Mouse (Mus musculus): ENCODE measurements around the gene Slc9a2.

DNA sequence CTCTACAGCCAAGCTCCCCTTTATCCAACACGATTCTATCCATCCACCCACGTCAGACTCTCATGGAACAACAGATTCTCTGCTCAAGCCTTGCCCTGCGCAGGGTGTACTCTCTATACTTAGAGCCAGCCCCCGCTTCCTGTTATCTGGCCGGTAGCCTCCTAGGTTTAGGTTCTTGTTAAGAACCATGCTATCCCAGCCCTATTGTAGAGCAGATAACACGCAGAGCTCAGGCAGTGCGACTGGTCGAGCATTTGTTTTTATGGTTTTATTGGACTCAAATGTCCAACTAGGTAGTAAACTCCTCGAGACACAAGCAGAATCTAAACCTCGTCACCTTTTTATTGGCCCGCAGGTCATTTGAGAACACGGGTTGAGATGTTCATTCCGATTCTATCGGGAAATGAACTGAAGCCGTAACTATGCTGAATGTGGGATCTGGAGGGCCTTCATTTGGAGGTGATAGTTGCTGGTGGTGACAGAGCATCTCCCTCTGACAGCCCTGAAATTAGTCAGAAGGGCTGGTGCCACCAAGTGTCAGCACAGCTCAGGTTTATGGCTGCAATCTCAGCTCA is 84.4 kb downstream of the Slc9a2 start:
- no peak for TF ChIP-seq CTCF (IDR thresholded peaks at IDR 0.05; ENCODE audit: extremely low read depth, insufficient read depth, low read length)
- TF ChIP-seq POLR2A (IDR thresholded peaks at IDR 0.05; ENCODE audit: extremely low read depth, insufficient read depth, low read length) = no peak
